Mouse (Mus musculus): Measurements from ENCODE around the gene Slc43a2. TPM values are rescaled to one million over a fixed set of nuclear protein-coding genes. Genes with fewer than 3 reads are reported as not detected.

The Slc43a2 gene
- polyA plus RNA-seq, 1 experiment from 2014 or later: 17.6 TPM

DNA sequence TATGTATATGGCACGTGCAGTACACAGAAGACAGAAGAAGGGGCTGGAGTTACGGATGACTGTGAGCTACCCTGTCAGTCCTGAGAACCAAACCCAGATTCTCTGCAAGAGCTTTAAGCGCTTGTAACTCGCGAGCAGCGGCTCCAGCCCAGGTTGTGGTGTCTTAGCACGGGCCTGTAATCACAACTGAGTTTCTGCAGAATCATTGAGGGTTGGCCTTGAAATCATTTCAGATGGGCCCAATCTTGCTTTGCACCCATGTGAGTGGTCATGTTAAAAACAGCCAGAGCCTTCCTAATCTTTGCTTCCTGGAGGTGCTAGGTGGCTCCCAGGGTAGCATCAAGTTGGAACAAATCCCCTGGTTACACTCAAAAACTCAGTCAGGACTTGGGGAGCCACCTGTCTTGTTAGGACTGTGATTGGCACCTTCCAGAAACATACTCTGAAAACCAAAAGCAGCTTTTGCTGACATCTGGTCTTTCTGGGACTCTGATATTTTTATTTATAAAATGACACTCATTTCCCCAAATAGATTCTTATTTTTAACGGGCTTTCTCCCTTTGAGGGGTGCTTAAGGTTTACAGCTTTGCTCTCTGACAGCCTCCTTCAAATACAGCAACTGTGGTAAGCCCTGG is 28.5 kb downstream of the Slc43a2 start:
- H3K9me3 ChIP-seq: no peaks in the 10 kb centered on the region
- no peaks in the 10 kb centered on the region for H3K4me1 ChIP-seq (replicated peaks)
- no peak overlapping the region for H3K27ac ChIP-seq (replicated peaks)
- no peak for ATAC-seq (ENCODE audit: low FRiP score, low read depth)
- H3K4me3 ChIP-seq: no peak overlapping the region
- 93% methylated on average over 8 of the region's 8 CpGs for WGBS
- H3K4me2 ChIP-seq: no peak overlapping the region
- H3K36me3 ChIP-seq: peaks cover 25% of the 10 kb centered on the region
- H3K27me3 ChIP-seq: no peaks in the 10 kb centered on the region
- H3K9ac ChIP-seq: no peak overlapping the region

DNA sequence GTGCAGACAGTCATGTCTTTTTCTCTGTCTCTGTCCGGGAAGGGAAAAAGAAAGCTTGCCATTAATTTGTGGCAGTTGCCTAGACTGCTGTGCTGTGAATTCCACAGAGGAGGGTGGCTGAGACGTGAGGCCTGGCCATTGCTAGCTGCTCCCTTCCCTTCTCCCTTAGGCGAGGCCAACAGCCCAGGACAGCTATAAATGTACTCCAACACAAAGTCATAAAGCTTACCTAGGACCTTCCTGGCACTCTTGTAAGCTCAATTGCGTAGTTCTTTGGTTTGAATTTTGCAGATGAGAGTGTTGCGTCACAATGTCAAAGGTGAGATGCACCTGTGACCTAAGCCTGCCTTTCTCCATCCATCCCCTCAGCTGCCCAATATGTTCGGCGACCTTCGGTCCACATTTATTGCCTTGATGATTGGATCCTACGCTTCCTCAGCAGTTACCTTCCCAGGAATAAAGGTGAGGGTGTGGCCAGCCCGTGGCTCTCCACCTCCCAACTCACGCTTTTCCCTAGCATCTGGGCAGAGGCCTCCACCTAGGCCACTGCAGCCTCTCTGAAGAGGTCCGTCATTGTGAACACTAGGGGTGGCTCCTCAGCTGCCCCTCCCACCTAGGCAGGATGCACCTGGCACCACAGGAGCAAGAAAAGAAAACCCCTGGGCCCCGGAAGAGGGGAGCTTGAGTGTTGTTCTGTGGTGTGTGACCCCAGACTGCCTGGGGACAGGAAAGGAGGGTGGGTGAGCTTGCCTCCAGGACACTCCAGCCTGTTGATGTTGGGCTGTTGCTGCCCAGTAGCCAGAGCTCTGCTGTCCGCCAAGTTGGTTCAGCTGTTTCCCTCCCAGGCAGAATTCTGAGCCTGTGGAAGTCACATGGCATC is 29.3 kb downstream of the Slc43a2 start:
- no peak for ATAC-seq (ENCODE audit: low FRiP score, low read depth)
- H3K36me3 ChIP-seq: peaks cover 29% of the 10 kb centered on the region

DNA sequence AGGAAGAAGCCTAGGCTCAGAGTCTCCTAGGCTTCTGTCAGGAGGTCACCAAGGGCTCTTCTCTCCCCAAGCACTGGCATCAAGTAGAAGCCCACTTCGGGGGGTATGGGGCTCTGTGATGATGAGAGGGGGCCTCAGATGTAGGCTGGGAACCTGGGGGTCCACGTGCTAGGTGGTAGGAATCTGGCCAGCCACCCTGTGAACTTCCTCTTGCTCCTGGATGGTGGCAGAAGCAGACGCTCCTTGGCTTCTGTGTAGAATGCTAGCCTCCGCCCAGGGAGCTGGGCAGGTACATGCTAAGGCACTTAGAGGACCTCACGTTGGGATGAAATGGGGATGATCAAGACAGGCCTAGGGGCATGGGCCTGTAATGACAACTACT is 29.9 kb downstream of the Slc43a2 start:
- peaks cover 31% of the 10 kb centered on the region for H3K36me3 ChIP-seq

More for the DNA sequence above, 29.3 kb downstream of the Slc43a2 start:
- Histone ChIP-seq H3K4me2 (no peak overlapping the region), H3K9ac (no peak overlapping the region), H3K9me3 (no peaks in the 10 kb centered on the region), H3K27ac (replicated peaks) (no peak overlapping the region), H3K4me3 (no peak overlapping the region), H3K4me1 (replicated peaks) (no peaks in the 10 kb centered on the region), H3K27me3 (no peaks in the 10 kb centered on the region)
- WGBS: 81% methylated on average over 14 of the region's 14 CpGs

DNA sequence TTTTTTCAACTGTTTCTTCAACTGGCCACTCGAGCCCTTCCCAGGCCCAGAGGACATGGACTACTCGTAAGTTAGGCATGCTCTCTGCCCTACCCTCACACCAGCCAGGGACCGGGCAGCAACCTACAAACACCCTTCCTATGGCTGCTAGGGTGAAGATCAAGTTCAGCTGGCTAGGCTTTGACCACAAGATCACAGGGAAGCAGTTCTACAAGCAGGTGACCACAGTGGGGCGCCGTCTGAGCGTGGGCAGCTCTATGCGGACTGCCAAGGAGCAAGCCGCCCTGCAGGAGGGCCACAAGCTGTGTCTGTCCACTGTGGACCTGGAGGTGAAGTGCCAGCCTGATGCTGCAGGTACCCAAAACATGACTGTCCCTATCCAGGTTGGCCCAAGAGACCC is 31.3 kb downstream of the Slc43a2 start:
- no peak overlapping the region for H3K4me3 ChIP-seq
- no peak overlapping the region for H3K4me2 ChIP-seq
- no peak overlapping the region for H3K9ac ChIP-seq
- no peaks in the 10 kb centered on the region for H3K27me3 ChIP-seq
- H3K36me3 ChIP-seq: peaks cover 36% of the 10 kb centered on the region
- no peak overlapping the region for H3K27ac ChIP-seq (replicated peaks)
- WGBS: 87% methylated on average over 8 of the region's 8 CpGs
- no peaks in the 10 kb centered on the region for H3K4me1 ChIP-seq (replicated peaks)
- no peak for ATAC-seq (ENCODE audit: low FRiP score, low read depth)
- no peaks in the 10 kb centered on the region for H3K9me3 ChIP-seq

More for the DNA sequence above, 29.9 kb downstream of the Slc43a2 start:
- Histone ChIP-seq H3K4me3 (no peak overlapping the region), H3K4me1 (replicated peaks) (no peaks in the 10 kb centered on the region), H3K9me3 (no peaks in the 10 kb centered on the region), H3K4me2 (no peak overlapping the region), H3K27ac (replicated peaks) (no peak overlapping the region), H3K27me3 (no peaks in the 10 kb centered on the region), H3K9ac (no peak overlapping the region)
- 91% methylated on average over 5 of the region's 5 CpGs for WGBS
- no peak for ATAC-seq (ENCODE audit: low FRiP score, low read depth)

DNA sequence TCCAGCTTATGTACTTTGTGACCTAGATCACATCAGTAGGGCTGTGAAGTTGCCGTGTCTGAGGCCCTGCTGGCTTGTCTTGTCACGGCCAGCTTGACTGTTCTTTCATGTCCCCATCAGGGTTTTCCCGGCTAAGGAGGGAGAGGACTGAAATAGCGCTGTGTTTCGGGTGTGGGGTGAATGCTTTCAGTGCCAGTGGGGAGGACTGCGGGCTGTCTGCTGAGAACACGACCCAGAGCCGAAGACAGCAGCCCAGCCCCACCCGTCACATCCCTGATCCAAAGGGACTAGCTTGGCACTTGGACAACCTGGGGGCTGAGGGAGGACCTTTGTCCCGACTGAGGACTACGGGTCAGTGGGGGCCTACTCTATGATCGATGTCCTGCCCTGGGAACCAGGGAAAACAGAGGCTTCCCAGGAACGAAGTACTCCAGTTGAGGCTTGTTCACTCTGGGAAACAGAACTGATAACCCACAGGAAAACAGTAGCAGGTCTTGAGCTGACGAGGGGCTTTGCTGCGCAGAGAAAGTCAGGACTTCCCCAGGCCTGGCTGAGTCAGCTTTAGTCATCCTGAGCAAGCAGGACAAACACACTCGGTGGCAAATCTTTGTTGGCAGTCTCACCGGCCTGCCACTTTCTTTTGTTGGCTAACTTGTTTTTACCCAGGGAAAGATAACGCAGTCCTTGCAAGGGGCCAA is 32.5 kb downstream of the Slc43a2 start:
- H3K4me2 ChIP-seq: no peak overlapping the region
- WGBS: 59% methylated on average over 18 of the region's 18 CpGs
- H3K9me3 ChIP-seq: no peaks in the 10 kb centered on the region
- no peak overlapping the region for H3K9ac ChIP-seq
- no peaks in the 10 kb centered on the region for H3K4me1 ChIP-seq (replicated peaks)
- H3K27ac ChIP-seq (replicated peaks): 0 out of 2 replicates have a peak overlapping the region, but pooled peaks have one; percentile 15
- no peak for ATAC-seq (ENCODE audit: low FRiP score, low read depth)
- no peak overlapping the region for H3K4me3 ChIP-seq
- peaks cover 42% of the 10 kb centered on the region for H3K36me3 ChIP-seq
- H3K27me3 ChIP-seq: no peaks in the 10 kb centered on the region

DNA sequence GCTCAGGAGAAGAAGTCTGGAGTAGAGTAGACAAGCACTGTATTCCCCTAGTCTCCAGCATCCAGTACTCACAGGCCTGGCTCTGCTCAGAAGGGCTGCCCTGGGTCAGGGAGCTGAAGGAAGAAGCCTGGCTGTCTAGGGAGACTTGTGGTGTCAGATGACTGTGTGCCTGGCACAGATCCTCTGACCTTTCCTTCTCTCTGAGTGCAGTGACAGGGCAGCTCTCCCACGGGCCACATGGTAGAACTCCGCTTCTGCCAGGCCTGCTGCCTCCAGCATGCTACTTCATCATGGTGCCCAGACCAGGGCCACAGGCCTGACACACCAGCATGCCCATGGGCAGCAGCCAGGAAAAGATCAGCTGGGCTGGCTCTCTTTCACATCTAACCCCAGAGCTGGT is 34.4 kb downstream of the Slc43a2 start:
- H3K9ac ChIP-seq: no peak overlapping the region
- 67% methylated on average over 2 of the region's 2 CpGs for WGBS
- H3K4me2 ChIP-seq: no peak overlapping the region
- H3K27me3 ChIP-seq: no peaks in the 10 kb centered on the region
- no peaks in the 10 kb centered on the region for H3K4me1 ChIP-seq (replicated peaks)
- no peak overlapping the region for H3K27ac ChIP-seq (replicated peaks)
- no peak for ATAC-seq (ENCODE audit: low FRiP score, low read depth)
- H3K4me3 ChIP-seq: no peak overlapping the region
- peaks cover 54% of the 10 kb centered on the region for H3K36me3 ChIP-seq
- no peaks in the 10 kb centered on the region for H3K9me3 ChIP-seq

DNA sequence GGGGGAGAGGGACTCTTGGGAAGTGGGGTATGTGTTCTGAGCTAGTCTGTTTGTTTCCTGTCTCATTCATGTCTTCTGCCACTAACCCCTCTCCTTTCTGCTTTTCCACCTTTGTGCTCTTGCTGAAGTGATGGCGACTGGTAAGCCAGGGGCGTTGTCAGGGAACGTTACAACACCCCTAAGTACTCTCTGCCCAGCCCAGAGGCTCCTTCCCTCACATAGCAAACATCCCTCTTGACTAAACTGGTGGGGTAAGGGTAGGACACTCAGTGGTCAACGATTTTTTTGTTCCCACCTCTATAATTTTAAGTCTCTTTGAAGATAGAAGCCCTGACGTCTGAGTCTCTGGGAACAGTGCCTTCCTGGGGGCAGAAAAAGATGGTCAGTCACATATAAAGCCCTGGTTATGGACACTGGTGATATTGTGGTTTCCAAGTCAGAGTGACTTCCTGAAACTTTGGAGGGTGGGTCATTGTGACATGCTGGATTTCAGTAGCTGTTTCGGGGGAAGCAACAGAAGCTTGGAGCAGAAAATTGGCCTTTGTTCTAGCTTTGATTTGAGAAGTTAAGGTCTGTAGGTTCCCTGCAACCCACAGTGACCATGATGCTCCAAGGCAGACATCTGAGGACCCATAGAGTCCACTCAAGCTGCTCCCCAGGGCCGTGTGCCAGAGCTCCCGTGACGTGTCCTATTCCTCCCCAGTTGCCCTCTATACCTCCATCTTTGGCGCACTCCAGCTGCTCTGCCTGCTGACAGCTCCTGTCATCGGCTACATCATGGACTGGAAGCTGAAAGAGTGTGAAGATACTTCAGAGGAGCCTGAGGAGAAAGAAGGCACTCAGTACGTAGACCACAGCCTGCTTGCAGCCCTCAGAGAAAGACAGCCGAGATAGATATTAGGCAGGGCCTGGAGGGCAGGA is 35.0 kb downstream of the Slc43a2 start:
- no peak overlapping the region for H3K27ac ChIP-seq (replicated peaks)
- H3K9me3 ChIP-seq: no peaks in the 10 kb centered on the region
- H3K4me3 ChIP-seq: no peak overlapping the region
- H3K36me3 ChIP-seq: peaks cover 54% of the 10 kb centered on the region
- ATAC-seq (ENCODE audit: low FRiP score, low read depth): no peak
- no peak overlapping the region for H3K9ac ChIP-seq
- WGBS: 82% methylated on average over 13 of the region's 13 CpGs
- no peak overlapping the region for H3K4me2 ChIP-seq
- H3K4me1 ChIP-seq (replicated peaks): peaks cover under 1% of the 10 kb centered on the region; the same call in 1 of the 2 replicates
- no peaks in the 10 kb centered on the region for H3K27me3 ChIP-seq

DNA sequence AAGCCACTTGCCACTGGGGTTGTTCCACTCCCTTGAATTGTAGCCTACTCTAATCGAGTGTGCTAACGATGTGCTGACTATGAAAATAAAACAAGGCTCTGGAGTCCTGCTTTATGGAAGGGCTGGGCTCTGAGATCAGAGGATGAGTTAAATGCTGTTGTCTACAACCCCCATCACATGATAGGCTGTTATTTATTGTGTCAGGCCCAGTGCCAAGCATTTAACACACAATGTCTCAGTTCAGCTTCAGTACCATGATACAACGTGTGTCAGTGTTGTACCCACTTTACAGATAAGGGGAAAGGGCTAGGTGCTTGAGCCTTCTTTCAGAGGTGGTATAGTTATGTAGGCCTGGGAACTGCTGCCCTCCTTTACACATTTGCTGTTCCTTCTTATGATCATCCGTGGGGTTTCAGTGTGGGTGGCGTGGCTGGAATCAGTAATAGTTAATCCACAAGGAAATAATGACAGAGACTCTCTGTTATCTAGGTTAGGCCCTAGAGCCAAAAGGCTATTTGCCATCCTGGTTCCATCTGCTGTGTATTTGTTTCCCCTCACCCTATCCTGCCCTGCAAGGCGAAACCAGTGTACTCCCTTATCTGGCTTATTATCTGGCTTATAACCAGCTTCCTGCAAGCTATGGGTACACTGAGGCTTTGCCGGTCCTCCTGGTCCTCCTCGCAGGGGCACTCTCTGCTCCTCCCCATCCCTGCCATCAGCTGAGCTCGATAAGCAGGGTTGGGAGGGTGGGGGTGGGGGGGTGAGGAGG is 36.0 kb downstream of the Slc43a2 start:
- peaks cover 54% of the 10 kb centered on the region for H3K36me3 ChIP-seq
- peaks cover 11% of the 10 kb centered on the region for H3K4me1 ChIP-seq (replicated peaks)
- no peak overlapping the region for H3K4me3 ChIP-seq
- H3K27ac ChIP-seq (replicated peaks): no peak overlapping the region
- H3K9me3 ChIP-seq: no peaks in the 10 kb centered on the region
- H3K9ac ChIP-seq: no peak overlapping the region
- no peak for ATAC-seq (ENCODE audit: low FRiP score, low read depth)
- no peak overlapping the region for H3K4me2 ChIP-seq
- no peaks in the 10 kb centered on the region for H3K27me3 ChIP-seq
- 67% methylated on average over 9 of the region's 9 CpGs for WGBS

DNA sequence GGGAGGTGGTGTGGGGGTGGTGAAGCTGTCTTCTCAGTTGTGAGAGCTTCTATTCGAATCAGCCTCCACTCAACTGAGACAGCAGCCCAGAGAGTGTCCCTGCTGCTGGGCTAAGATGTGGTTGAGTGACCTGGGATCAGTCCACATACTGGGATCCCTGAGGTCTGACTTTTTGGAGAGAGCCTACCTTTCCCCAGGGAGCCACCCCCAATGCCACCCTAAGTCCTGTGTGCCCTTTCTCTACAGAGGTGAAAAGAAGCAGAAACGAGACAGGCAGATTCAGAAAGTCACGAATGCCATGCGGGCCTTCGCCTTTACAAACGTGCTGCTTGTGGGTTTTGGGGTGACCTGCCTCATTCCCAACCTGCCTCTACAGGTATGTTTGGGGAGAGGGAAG is 36.6 kb downstream of the Slc43a2 start:
- H3K36me3 ChIP-seq: peaks cover 50% of the 10 kb centered on the region
- H3K4me1 ChIP-seq (replicated peaks): peaks cover 17% of the 10 kb centered on the region
- no peak for ATAC-seq (ENCODE audit: low FRiP score, low read depth)
- no peak overlapping the region for H3K4me3 ChIP-seq
- H3K9me3 ChIP-seq: no peaks in the 10 kb centered on the region
- 85% methylated on average over 6 of the region's 6 CpGs for WGBS
- H3K4me2 ChIP-seq: no peak overlapping the region
- no peak overlapping the region for H3K27ac ChIP-seq (replicated peaks)
- H3K9ac ChIP-seq: no peak overlapping the region
- no peaks in the 10 kb centered on the region for H3K27me3 ChIP-seq

DNA sequence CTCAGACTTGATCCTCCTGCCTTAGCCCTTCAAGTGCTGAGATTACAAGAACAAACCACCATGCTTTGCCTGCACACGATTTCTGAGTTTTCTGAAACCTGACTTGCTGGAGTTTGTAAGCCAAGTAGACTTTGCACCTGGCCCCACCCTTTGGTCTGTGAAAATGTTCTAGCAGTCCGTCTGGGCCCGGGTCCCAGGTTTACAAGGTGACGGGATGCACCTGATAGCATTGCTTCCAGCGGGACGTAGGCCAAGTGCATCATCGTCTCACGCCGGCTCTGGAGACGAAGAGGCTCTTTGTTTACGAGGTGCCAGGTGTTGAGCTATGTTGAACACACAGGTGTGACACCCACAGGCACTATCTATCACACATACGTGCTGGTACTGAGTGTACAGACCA is 37.5 kb downstream of the Slc43a2 start:
- Histone ChIP-seq H3K4me1 (replicated peaks) (peaks cover 19% of the 10 kb centered on the region), H3K9ac (no peak overlapping the region), H3K4me3 (no peak overlapping the region), H3K36me3 (peaks cover 44% of the 10 kb centered on the region), H3K27me3 (no peaks in the 10 kb centered on the region), H3K4me2 (no peak overlapping the region), H3K9me3 (no peaks in the 10 kb centered on the region), H3K27ac (replicated peaks) (no peak overlapping the region)
- no peak for ATAC-seq (ENCODE audit: low FRiP score, low read depth)
- WGBS: 96% methylated on average over 12 of the region's 12 CpGs

All from hindbrain, embryonic 15.5 days (tissue).